Mouse (Mus musculus) liver (tissue): ENCODE results near the gene Ubxn2a.

Source experiments
- DNase-seq: peaks from one replicate; pipeline ENCODE4 v3.0.0-alpha.2; 2020; ENCODE audit warnings: mixed read lengths

Ubxn2a gene

GRCm38 (mm10) chr12:4878296-4878783 lies 29.2 kb downstream of the Ubxn2a start:
- DNase-seq: no peak

- DNase-seq: no peak
Observed at GRCm38 (mm10) chr12:4875623-4876022, 31.9 kb downstream of the Ubxn2a start.

- DNase-seq: peak; percentile 97
Observed at GRCm38 (mm10) chr12:4874161-4874927, 33.2 kb downstream of the Ubxn2a start, which contains the start of gene Mfsd2b. Gene Mfsd2b, minus strand, starts transcription at chr12:4874359.

- DNase-seq: peak; percentile 45
Observed at GRCm38 (mm10) chr12:4873531-4873930, 34.0 kb downstream of the Ubxn2a start.

GRCm38 (mm10) chr12:4872983-4873477 lies 34.5 kb downstream of the Ubxn2a start:
- peak; percentile 79 for DNase-seq

- DNase-seq: peak; percentile 54
Observed at GRCm38 (mm10) chr12:4872273-4872672, 35.2 kb downstream of the Ubxn2a start.

- DNase-seq: no peak
Observed at GRCm38 (mm10) chr12:4871260-4871659, 36.2 kb downstream of the Ubxn2a start.

GRCm38 (mm10) chr12:4868924-4869323 lies 38.6 kb downstream of the Ubxn2a start:
- no peak for DNase-seq

GRCm38 (mm10) chr12:4864338-4864690 lies 43.2 kb downstream of the Ubxn2a start:
- no peak for DNase-seq

- DNase-seq: no peak
Observed at GRCm38 (mm10) chr12:4863654-4864337, 43.7 kb downstream of the Ubxn2a start.

GRCm38 (mm10) chr12:4862672-4863071 lies 44.8 kb downstream of the Ubxn2a start:
- peak; percentile 51 for DNase-seq

GRCm38 (mm10) chr12:4859241-4859914 lies 48.1 kb downstream of the Ubxn2a start:
- no peak for DNase-seq

- no peak for DNase-seq
Observed at GRCm38 (mm10) chr12:4856834-4857233, 50.7 kb downstream of the Ubxn2a start.

- peak; percentile 56 for DNase-seq
Observed at GRCm38 (mm10) chr12:4856160-4856559, 51.3 kb downstream of the Ubxn2a start.

- DNase-seq: peak; percentile 69
Observed at GRCm38 (mm10) chr12:4843741-4844140, 63.8 kb downstream of the Ubxn2a start.

GRCm38 (mm10) chr12:4842890-4843597 lies 64.5 kb downstream of the Ubxn2a start, which contains the start of gene Wdcp:
Gene Wdcp, plus strand, starts transcription at chr12:4843303.
- DNase-seq: peak; percentile 90

GRCm38 (mm10) chr12:4842456-4842855 lies 65.0 kb downstream of the Ubxn2a start:
- DNase-seq: no peak

- DNase-seq: peak; percentile 81
Observed at GRCm38 (mm10) chr12:4841392-4841887, 66.1 kb downstream of the Ubxn2a start, which contains the start of gene Fkbp1b. Gene Fkbp1b, minus strand, starts transcription at chr12:4841591.

- DNase-seq: no peak
Observed at GRCm38 (mm10) chr12:4840741-4841140, 66.8 kb downstream of the Ubxn2a start.

- DNase-seq: no peak
Observed at GRCm38 (mm10) chr12:4840010-4840409, 67.5 kb downstream of the Ubxn2a start.

- no peak for DNase-seq
Observed at GRCm38 (mm10) chr12:4836959-4837358, 70.5 kb downstream of the Ubxn2a start.
